Mouse (Mus musculus): ENCODE data around the gene Myo1d. TPM values are rescaled to one million over a fixed set of nuclear protein-coding genes. Genes with fewer than 3 reads are reported as not detected.

Myo1d gene
- polyA plus RNA-seq, 2 experiments, result 3.3 to 7.5 TPM

GRCm38 (mm10) chr11:80484191-80484791 is 295.5 kb downstream of the Myo1d start:
- WGBS (ENCODE audit: insufficient replicate concordance), result 61% methylated on average over 12 of the region's 12 CpGs
- Histone ChIP-seq H3K36me3 (replicated peaks; ENCODE audit: control insufficient read depth, insufficient read depth, low read depth) (no peaks in the 10 kb centered on the region), H3K27me3 (ENCODE audit: control insufficient read depth, insufficient read depth, low read length) (no peaks in the 10 kb centered on the region), H3K4me3 (ENCODE audit: insufficient read depth in 1 of 2, low read depth in 2 of 2, low read length in 2 of 2) (no peak overlapping the region), H3K9ac (replicated peaks) (no peak overlapping the region), H3K4me1 (replicated peaks; ENCODE audit: control insufficient read depth in 2 of 2, insufficient read depth in 2 of 2, low read length in 1 of 2) (no peaks in the 10 kb centered on the region), H3K9me3 (ENCODE audit: control insufficient read depth, low read length) (no peaks in the 10 kb centered on the region), H3K27ac (no peak overlapping the region), H3K4me2 (ENCODE audit: low read depth) (no peak overlapping the region)
- ATAC-seq (ENCODE audit: insufficient read depth), result no peak
- TF ChIP-seq CTCF (IDR thresholded peaks at IDR 0.05; ENCODE audit: low read depth), result no peak
- TF ChIP-seq EP300 (IDR thresholded peaks at IDR 0.05; ENCODE audit: low read depth), result no peak
- DNase-seq (ENCODE audit: low read depth in 3 of 3, low spot score in 3 of 3), result no peak

GRCm38 (mm10) chr11:80483536-80484067 is 296.2 kb downstream of the Myo1d start:
- no peaks in the 10 kb centered on the region for H3K36me3 ChIP-seq (replicated peaks; ENCODE audit: control insufficient read depth, insufficient read depth, low read depth)
- H3K4me1 ChIP-seq (replicated peaks; ENCODE audit: control insufficient read depth in 2 of 2, insufficient read depth in 2 of 2, low read length in 1 of 2), result no peaks in the 10 kb centered on the region
- no peak overlapping the region for H3K9ac ChIP-seq (replicated peaks)
- no peaks in the 10 kb centered on the region for H3K27me3 ChIP-seq (ENCODE audit: control insufficient read depth, insufficient read depth, low read length)
- H3K4me3 ChIP-seq (ENCODE audit: insufficient read depth in 1 of 2, low read depth in 2 of 2, low read length in 2 of 2), result no peak overlapping the region
- DNase-seq (ENCODE audit: low read depth in 3 of 3, low spot score in 3 of 3) (no peak), ATAC-seq (ENCODE audit: insufficient read depth) (no peak)
- no peak for TF ChIP-seq CTCF (IDR thresholded peaks at IDR 0.05; ENCODE audit: low read depth)
- no peak for TF ChIP-seq EP300 (IDR thresholded peaks at IDR 0.05; ENCODE audit: low read depth)
- no peaks in the 10 kb centered on the region for H3K9me3 ChIP-seq (ENCODE audit: control insufficient read depth, low read length)
- no peak overlapping the region for H3K27ac ChIP-seq
- H3K4me2 ChIP-seq (ENCODE audit: low read depth), result no peak overlapping the region
- 68% methylated on average over 6 of the region's 6 CpGs for WGBS (ENCODE audit: insufficient replicate concordance)

- no peak overlapping the region for H3K9ac ChIP-seq (replicated peaks)
- H3K4me1 ChIP-seq (replicated peaks; ENCODE audit: control insufficient read depth in 2 of 2, insufficient read depth in 2 of 2, low read length in 1 of 2), result no peaks in the 10 kb centered on the region
- H3K4me2 ChIP-seq (ENCODE audit: low read depth), result no peak overlapping the region
- WGBS (ENCODE audit: insufficient replicate concordance), result 74% methylated on average over 7 of the region's 7 CpGs
- ATAC-seq (ENCODE audit: insufficient read depth) (no peak), DNase-seq (ENCODE audit: low read depth in 3 of 3, low spot score in 3 of 3) (no peak)
- no peaks in the 10 kb centered on the region for H3K9me3 ChIP-seq (ENCODE audit: control insufficient read depth, low read length)
- no peaks in the 10 kb centered on the region; the same call in 1 of the 2 replicates for H3K27me3 ChIP-seq (ENCODE audit: control insufficient read depth, insufficient read depth, low read length)
- no peak for TF ChIP-seq CTCF (IDR thresholded peaks at IDR 0.05; ENCODE audit: low read depth)
- TF ChIP-seq EP300 (IDR thresholded peaks at IDR 0.05; ENCODE audit: low read depth), result no peak
- no peak overlapping the region for H3K27ac ChIP-seq
- H3K4me3 ChIP-seq (ENCODE audit: insufficient read depth in 1 of 2, low read depth in 2 of 2, low read length in 2 of 2), result no peak overlapping the region
- H3K36me3 ChIP-seq (replicated peaks; ENCODE audit: control insufficient read depth, insufficient read depth, low read depth), result no peaks in the 10 kb centered on the region
Measured at GRCm38 (mm10) chr11:80482921-80483320, 296.9 kb downstream of the Myo1d start.

GRCm38 (mm10) chr11:80482347-80482746 is 297.5 kb downstream of the Myo1d start:
- no peak for DNase-seq (ENCODE audit: low read depth in 3 of 3, low spot score in 3 of 3)
- Histone ChIP-seq H3K9ac (replicated peaks) (no peak overlapping the region), H3K4me1 (replicated peaks; ENCODE audit: control insufficient read depth in 2 of 2, insufficient read depth in 2 of 2, low read length in 1 of 2) (0 out of 4 replicates have a peak, but pooled peaks cover 0 to 1% of the 10 kb centered on the region in 2 experiments), H3K27ac (no peak overlapping the region), H3K4me3 (ENCODE audit: insufficient read depth in 1 of 2, low read depth in 2 of 2, low read length in 2 of 2) (no peak overlapping the region), H3K9me3 (ENCODE audit: control insufficient read depth, low read length) (no peaks in the 10 kb centered on the region), H3K27me3 (ENCODE audit: control insufficient read depth, insufficient read depth, low read length) (no peaks in the 10 kb centered on the region; the same call in 1 of the 2 replicates), H3K36me3 (replicated peaks; ENCODE audit: control insufficient read depth, insufficient read depth, low read depth) (no peaks in the 10 kb centered on the region), H3K4me2 (ENCODE audit: low read depth) (no peak overlapping the region)
- ATAC-seq (ENCODE audit: insufficient read depth), result no peak
- no peak for TF ChIP-seq CTCF (IDR thresholded peaks at IDR 0.05; ENCODE audit: low read depth)
- no peak for TF ChIP-seq EP300 (IDR thresholded peaks at IDR 0.05; ENCODE audit: low read depth)
- 80% methylated on average over 10 of the region's 10 CpGs for WGBS (ENCODE audit: insufficient replicate concordance)

GRCm38 (mm10) chr11:80481409-80482050 is 298.3 kb downstream of the Myo1d start:
- no peak for TF ChIP-seq CTCF (IDR thresholded peaks at IDR 0.05; ENCODE audit: low read depth)
- no peak for TF ChIP-seq EP300 (IDR thresholded peaks at IDR 0.05; ENCODE audit: low read depth)
- H3K4me2 ChIP-seq (ENCODE audit: low read depth), result no peak overlapping the region
- 0 out of 4 replicates have a peak, but pooled peaks cover 0 to 3% of the 10 kb centered on the region in 2 experiments for H3K4me1 ChIP-seq (replicated peaks; ENCODE audit: control insufficient read depth in 2 of 2, insufficient read depth in 2 of 2, low read length in 1 of 2)
- H3K4me3 ChIP-seq (ENCODE audit: insufficient read depth in 1 of 2, low read depth in 2 of 2, low read length in 2 of 2), result no peak overlapping the region
- H3K27me3 ChIP-seq (ENCODE audit: control insufficient read depth, insufficient read depth, low read length), result no peaks in the 10 kb centered on the region; the same call in 1 of the 2 replicates
- no peaks in the 10 kb centered on the region for H3K9me3 ChIP-seq (ENCODE audit: control insufficient read depth, low read length)
- H3K36me3 ChIP-seq (replicated peaks; ENCODE audit: control insufficient read depth, insufficient read depth, low read depth), result no peaks in the 10 kb centered on the region
- no peak overlapping the region for H3K27ac ChIP-seq
- no peak overlapping the region for H3K9ac ChIP-seq (replicated peaks)
- 79% methylated on average over 13 of the region's 13 CpGs for WGBS (ENCODE audit: insufficient replicate concordance)
- DNase-seq (ENCODE audit: low read depth in 3 of 3, low spot score in 3 of 3) (no peak), ATAC-seq (ENCODE audit: insufficient read depth) (no peak)

Measured in liver, embryonic 14.5 days (tissue).